Comparison of ENCODE assay signal across 16 mouse cellular contexts in genomic region chr7:35054286-35054685, GRCm38 (mm10). TPM values are rescaled to one million over a fixed set of nuclear protein-coding genes. Genes with fewer than 3 reads are reported as not detected.
DNase-seq lines count a peak whose midpoint lies in the region; ATAC-seq and TF ChIP-seq lines count a peak whose summit lies in the region.
"Had no signal": no experiment of that assay in that cellular context is flagged by ENCODE, and none has a peak within 500 bp of the region (broad histone marks: within the 10 kb centered on the region; RNA-seq: fewer than 3 reads in every experiment).

No protein-coding gene starts in this region.

- TF ChIP-seq CTCF in stomach, postnatal 0 days (IDR thresholded peaks at IDR 0.05; ENCODE audit: low read depth): no peak

- H3K4me3 ChIP-seq in erythroblast, embryonic 14.5 days (replicated peaks): peak overlapping the region; percentile 100
- no peak overlapping the region for H3K4me3 ChIP-seq in hindbrain, embryonic 15.5 days
- H3K4me3 ChIP-seq in hindbrain, embryonic 12.5 days: no peak overlapping the region
- H3K4me3 ChIP-seq in stomach, embryonic 16.5 days (replicated peaks; ENCODE audit: low read length): no peak overlapping the region
- no peak overlapping the region for H3K4me3 ChIP-seq in stomach, postnatal 0 days (ENCODE audit: low read depth, low read length)

- no peak overlapping the region for H3K9ac ChIP-seq in hindbrain, embryonic 15.5 days
- no peak overlapping the region for H3K9ac ChIP-seq in hindbrain, embryonic 12.5 days
- no peak overlapping the region for H3K9ac ChIP-seq in stomach, embryonic 16.5 days (ENCODE audit: low read length)
- H3K9ac ChIP-seq in stomach, postnatal 0 days (ENCODE audit: low read length): no peak overlapping the region

- peaks cover 35% of the 10 kb centered on the region for H3K4me1 ChIP-seq in erythroblast, embryonic 14.5 days (ENCODE audit: control insufficient read depth)
- peaks cover 33% of the 10 kb centered on the region for H3K4me1 ChIP-seq in hindbrain, embryonic 15.5 days (replicated peaks)
- H3K4me1 ChIP-seq in hindbrain, embryonic 12.5 days: peaks cover 21% of the 10 kb centered on the region
- H3K4me1 ChIP-seq in stomach, embryonic 16.5 days (ENCODE audit: control insufficient read depth, insufficient read depth, low read length): peaks cover 20% of the 10 kb centered on the region
- H3K4me1 ChIP-seq in stomach, postnatal 0 days (replicated peaks; ENCODE audit: control insufficient read depth, insufficient read depth): 0 out of 2 replicates have a peak, but pooled peaks cover 3% of the 10 kb centered on the region

- H3K36me3 ChIP-seq in erythroblast, embryonic 14.5 days (ENCODE audit: control insufficient read depth): peaks cover 44% of the 10 kb centered on the region
- no peaks in the 10 kb centered on the region; the same call in 1 of the 2 replicates for H3K36me3 ChIP-seq in hindbrain, embryonic 15.5 days
- H3K36me3 ChIP-seq in hindbrain, embryonic 12.5 days: peaks cover 7% of the 10 kb centered on the region; the same call in 1 of the 2 replicates
- peaks cover 7% of the 10 kb centered on the region for H3K36me3 ChIP-seq in stomach, embryonic 16.5 days (ENCODE audit: control insufficient read depth, insufficient read depth, low read length)
- H3K36me3 ChIP-seq in stomach, postnatal 0 days (ENCODE audit: control insufficient read depth, insufficient read depth, low read length): peaks cover 5% of the 10 kb centered on the region; the same call in 1 of the 2 replicates

- no peak for ATAC-seq in erythroblast, adult 5-6 weeks (replicated peaks; ENCODE audit: low FRiP score, poor library complexity, severe bottlenecking)
- ATAC-seq in hindbrain, embryonic 15.5 days (ENCODE audit: low FRiP score, low read depth): no peak
- ATAC-seq in hindbrain, embryonic 12.5 days (ENCODE audit: low FRiP score): no peak
- no peak for ATAC-seq in stomach, embryonic 16.5 days (ENCODE audit: insufficient read depth, low FRiP score)
- ATAC-seq in stomach, postnatal 0 days (ENCODE audit: low FRiP score, low TSS enrichment): no peak

- no peak for TF ChIP-seq EP300 in stomach, postnatal 0 days (optimal IDR thresholded peaks at IDR 0.05)

- no peaks in the 10 kb centered on the region for H3K9me3 ChIP-seq in erythroblast, embryonic 14.5 days (ENCODE audit: control insufficient read depth, low read length)
- no peaks in the 10 kb centered on the region for H3K9me3 ChIP-seq in hindbrain, embryonic 15.5 days
- no peaks in the 10 kb centered on the region for H3K9me3 ChIP-seq in hindbrain, embryonic 12.5 days (replicated peaks)
- H3K9me3 ChIP-seq in stomach, embryonic 16.5 days (replicated peaks; ENCODE audit: control insufficient read depth, low read length): no peaks in the 10 kb centered on the region
- H3K9me3 ChIP-seq in stomach, postnatal 0 days (ENCODE audit: control insufficient read depth, low read length): no peaks in the 10 kb centered on the region
- H3K9me3 ChIP-seq: heart, embryonic 10.5 days had no signal

- DNase-seq in stomach, postnatal 0 days (ENCODE audit: low spot score): no peak
- DNase-seq in left cerebral cortex, adult 8-10 months (ENCODE audit: low spot score in 2 of 2): no peak
- DNase-seq in adrenal gland, postnatal 36 days: no peak
- DNase-seq: adrenal gland, adult 2 months; embryo, embryonic 11 days; kidney, postnatal 36 days; lung, adult 18-20 months; midbrain, embryonic 14.5 days; spleen, adult 18-20 months; thymus, adult 18-20 months had no signal

- WGBS in hindbrain, embryonic 15.5 days: 79% methylated on average over 1 of the region's 1 CpGs
- 87% methylated on average over 1 of the region's 1 CpGs for WGBS in hindbrain, embryonic 12.5 days
- 90% methylated on average over 1 of the region's 1 CpGs for WGBS in stomach, embryonic 16.5 days
- WGBS in stomach, postnatal 0 days: 72% methylated on average over 1 of the region's 1 CpGs

- H3K27me3 ChIP-seq in erythroblast, embryonic 14.5 days (ENCODE audit: control insufficient read depth): no peaks in the 10 kb centered on the region
- no peaks in the 10 kb centered on the region for H3K27me3 ChIP-seq in hindbrain, embryonic 15.5 days
- H3K27me3 ChIP-seq in hindbrain, embryonic 12.5 days: no peaks in the 10 kb centered on the region
- H3K27me3 ChIP-seq in stomach, embryonic 16.5 days (ENCODE audit: control insufficient read depth, insufficient read depth, low read length): no peaks in the 10 kb centered on the region
- H3K27me3 ChIP-seq in stomach, postnatal 0 days (ENCODE audit: control insufficient read depth, insufficient read depth, low read length): no peaks in the 10 kb centered on the region

- H3K4me2 ChIP-seq in hindbrain, embryonic 15.5 days: peak overlapping the region; percentile 80
- H3K4me2 ChIP-seq in hindbrain, embryonic 12.5 days (replicated peaks): no peak overlapping the region
- peak overlapping the region; percentile 19; the same call in 1 of the 2 replicates for H3K4me2 ChIP-seq in stomach, embryonic 16.5 days (ENCODE audit: low read depth, low read length)
- no peak overlapping the region for H3K4me2 ChIP-seq in stomach, postnatal 0 days (replicated peaks; ENCODE audit: low read depth)

- H3K27ac ChIP-seq in hindbrain, embryonic 15.5 days (replicated peaks): no peak overlapping the region
- H3K27ac ChIP-seq in hindbrain, embryonic 12.5 days: no peak overlapping the region
- no peak overlapping the region for H3K27ac ChIP-seq in stomach, embryonic 16.5 days (ENCODE audit: low read length)
- H3K27ac ChIP-seq in stomach, postnatal 0 days (replicated peaks): no peak overlapping the region
- H3K27ac ChIP-seq: heart, embryonic 10.5 days had no signal

RNA-seq across cellular contexts. Expression of gene Cebpg, which starts 2.1 kb away (rescaled TPM):
- polyA plus RNA-seq in erythroblast, embryonic 14.5 days (2012): 2.1 and 2.2 TPM in 2 replicates
- total RNA-seq in erythroblast, adult 5-6 weeks (2015; ENCODE audit: low replicate concordance): 8.5 and 13.0 TPM in 2 replicates
- total RNA-seq in erythroblast, adult 5-6 weeks (2017; ENCODE audit: low replicate concordance): 26.9 and 28.3 TPM in 2 replicates
- 30.5 and 33.3 TPM in 2 replicates for polyA plus RNA-seq in hindbrain, embryonic 15.5 days (2015; fragmentation: Nextera tagmentation; extraction: Ambion mirVana)
- polyA plus RNA-seq in hindbrain, embryonic 12.5 days (2016; fragmentation: Nextera tagmentation; extraction: Ambion mirVana): 46.1 and 50.3 TPM in 2 replicates
- polyA plus RNA-seq in stomach, embryonic 16.5 days (2015; fragmentation: Nextera tagmentation; extraction: Ambion mirVana): 26.1 and 27.4 TPM in 2 replicates
- 27.9 and 29.7 TPM in 2 replicates for polyA plus RNA-seq in stomach, postnatal 0 days (2015; fragmentation: Nextera tagmentation; extraction: Ambion mirVana)
- total RNA-seq in left cerebral cortex, adult 8-10 months (2022): 10 to 100 TPM; 29.4 to 43.7 (median 35.0) TPM
- total RNA-seq in adrenal gland, postnatal 36 days (2021): 10 to 100 TPM; 55.1 to 56.2 TPM

Comparison
In these comparisons a context has a peak if more than half of its experiments do, and no peak if none do; other contexts are left out.
1. H3K4me2 ChIP-seq: peak in hindbrain, embryonic 15.5 days (single experiment) and stomach, embryonic 16.5 days (single experiment); none in hindbrain, embryonic 12.5 days (single experiment) and stomach, postnatal 0 days (single experiment).